8 mouse cellular contexts compared by ENCODE assay signal in the genomic region with DNA sequence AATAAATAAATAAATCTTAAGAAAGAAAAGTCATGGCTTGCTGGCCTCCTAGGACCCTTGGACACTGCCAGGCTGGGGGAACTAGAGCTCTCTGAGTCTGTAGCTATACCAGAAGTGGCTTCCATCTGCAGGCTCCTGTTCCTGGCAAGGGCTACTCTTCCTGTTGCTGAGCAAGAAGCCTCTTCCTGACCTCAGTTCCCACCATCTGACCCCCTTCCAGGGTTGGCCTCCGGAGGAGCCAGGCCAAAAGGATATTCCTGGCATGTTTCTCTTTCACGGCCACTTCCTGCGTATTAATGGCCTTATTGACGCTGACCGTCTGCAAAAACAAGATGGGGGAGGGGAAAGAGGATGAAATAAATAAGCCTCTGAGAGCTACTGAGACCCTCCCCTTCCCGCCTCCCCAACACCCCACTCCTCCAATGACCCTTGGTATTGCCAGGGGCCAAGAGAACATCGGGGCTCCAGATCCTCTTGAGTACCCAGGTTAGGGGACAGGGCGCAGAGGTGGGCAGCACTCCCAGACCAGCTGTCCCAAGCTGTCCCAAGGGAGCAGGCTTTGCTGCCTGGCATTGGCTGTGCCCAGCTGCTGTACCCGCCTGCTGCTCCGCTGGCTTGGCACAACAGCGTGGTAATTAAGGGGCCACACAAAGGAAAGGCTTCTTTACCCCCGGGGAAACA.
DNase-seq lines count a peak whose midpoint lies in the region; ATAC-seq and TF ChIP-seq lines count a peak whose summit lies in the region.

No protein-coding gene starts in this region.

- no peaks in the 10 kb centered on the region for H3K27me3 ChIP-seq in spleen, adult 2 months (ENCODE audit: control insufficient read depth, insufficient read depth, low read length)
- H3K27me3 ChIP-seq in forebrain, embryonic 15.5 days: no peaks in the 10 kb centered on the region
- no peaks in the 10 kb centered on the region for H3K27me3 ChIP-seq in heart, postnatal 0 days (ENCODE audit: control insufficient read depth, insufficient read depth, low read length)
- no peaks in the 10 kb centered on the region for H3K27me3 ChIP-seq in lung, embryonic 15.5 days
- no peaks in the 10 kb centered on the region for H3K27me3 ChIP-seq in stomach, embryonic 16.5 days (ENCODE audit: control insufficient read depth, insufficient read depth, low read length)

- WGBS in spleen, adult 2 months: 53% methylated on average over 12 of the region's 12 CpGs
- WGBS in forebrain, embryonic 15.5 days: 60% methylated on average over 12 of the region's 12 CpGs
- WGBS in heart, postnatal 0 days: 64% methylated on average over 12 of the region's 12 CpGs
- 71% methylated on average over 12 of the region's 12 CpGs for WGBS in lung, embryonic 15.5 days
- WGBS in stomach, embryonic 16.5 days: 78% methylated on average over 12 of the region's 12 CpGs

- H3K9me3 ChIP-seq in forebrain, embryonic 15.5 days: no peaks in the 10 kb centered on the region
- H3K9me3 ChIP-seq in heart, postnatal 0 days (replicated peaks; ENCODE audit: control insufficient read depth, low read length): no peaks in the 10 kb centered on the region
- H3K9me3 ChIP-seq in lung, embryonic 15.5 days: no peaks in the 10 kb centered on the region
- H3K9me3 ChIP-seq in stomach, embryonic 16.5 days (replicated peaks; ENCODE audit: control insufficient read depth, low read length): no peaks in the 10 kb centered on the region

- no peak overlapping the region for H3K9ac ChIP-seq in forebrain, embryonic 15.5 days (replicated peaks)
- H3K9ac ChIP-seq in heart, postnatal 0 days (replicated peaks; ENCODE audit: low read depth, low read length): no peak overlapping the region; the same call in 1 of the 2 replicates
- no peak overlapping the region for H3K9ac ChIP-seq in lung, embryonic 15.5 days
- H3K9ac ChIP-seq in stomach, embryonic 16.5 days (ENCODE audit: low read length): no peak overlapping the region

- H3K4me3 ChIP-seq in spleen, adult 2 months (ENCODE audit: extremely low read depth, insufficient read depth, insufficient read length): no peak overlapping the region
- H3K4me3 ChIP-seq in forebrain, embryonic 15.5 days: no peak overlapping the region
- no peak overlapping the region for H3K4me3 ChIP-seq in heart, postnatal 0 days (ENCODE audit: low read depth, low read length)
- no peak overlapping the region for H3K4me3 ChIP-seq in layer of hippocampus, adult 2 months
- no peak overlapping the region for H3K4me3 ChIP-seq in lung, embryonic 15.5 days
- H3K4me3 ChIP-seq in stomach, embryonic 16.5 days (replicated peaks; ENCODE audit: low read length): no peak overlapping the region

- no peak for TF ChIP-seq EP300 in heart, postnatal 0 days (IDR thresholded peaks at IDR 0.05; ENCODE audit: low read depth)

- peak; percentile 48; the same call in 1 of the 2 replicates for ATAC-seq in forebrain, embryonic 15.5 days (replicated peaks)
- ATAC-seq in heart, postnatal 0 days (ENCODE audit: insufficient read depth, low read depth): peak; percentile 77; the same call in 1 of the 2 replicates
- ATAC-seq in lung, embryonic 15.5 days (ENCODE audit: borderline replicate concordance, extremely low read depth, low FRiP score, low TSS enrichment): peak; percentile 25; the same call in 1 of the 2 replicates
- ATAC-seq in stomach, embryonic 16.5 days (ENCODE audit: insufficient read depth, low FRiP score): peak; percentile 48; the same call in 1 of the 2 replicates

- H3K4me1 ChIP-seq in spleen, adult 2 months (ENCODE audit: control insufficient read depth, insufficient read depth, insufficient read length): no peaks in the 10 kb centered on the region; the same call in 1 of the 2 replicates
- peaks cover 9% of the 10 kb centered on the region; the same call in 1 of the 2 replicates for H3K4me1 ChIP-seq in forebrain, embryonic 15.5 days
- no peaks in the 10 kb centered on the region for H3K4me1 ChIP-seq in heart, postnatal 0 days (ENCODE audit: control insufficient read depth, insufficient read depth)
- no peaks in the 10 kb centered on the region for H3K4me1 ChIP-seq in lung, embryonic 15.5 days
- no peaks in the 10 kb centered on the region for H3K4me1 ChIP-seq in stomach, embryonic 16.5 days (ENCODE audit: control insufficient read depth, insufficient read depth, low read length)

- DNase-seq in spleen, adult 2 months (ENCODE audit: low read depth in 1 of 2, low spot score in 2 of 2): no peak
- DNase-seq in spleen, adult 12 weeks (ENCODE audit: low spot score): no peak
- DNase-seq in heart, postnatal 0 days (ENCODE audit: low spot score): peak; percentile 49
- peak; percentile 33 to 70 for DNase-seq in layer of hippocampus, adult 2 months (ENCODE audit: low spot score in 2 of 2)
- DNase-seq in testis, postnatal 14 days (ENCODE audit: low spot score): no peak

- no peak for TF ChIP-seq POLR2A in spleen, adult 2 months (IDR thresholded peaks at IDR 0.05; ENCODE audit: low read depth, low read length)

- H3K36me3 ChIP-seq in spleen, adult 2 months (ENCODE audit: control insufficient read depth, insufficient read depth, low read length): no peaks in the 10 kb centered on the region
- peaks cover 10% of the 10 kb centered on the region; the same call in 1 of the 2 replicates for H3K36me3 ChIP-seq in forebrain, embryonic 15.5 days
- peaks cover 36% of the 10 kb centered on the region for H3K36me3 ChIP-seq in heart, postnatal 0 days (replicated peaks; ENCODE audit: control insufficient read depth, insufficient read depth, low read length)
- peaks cover 13% of the 10 kb centered on the region for H3K36me3 ChIP-seq in lung, embryonic 15.5 days
- H3K36me3 ChIP-seq in stomach, embryonic 16.5 days (ENCODE audit: control insufficient read depth, insufficient read depth, low read length): no peaks in the 10 kb centered on the region

- no peak for TF ChIP-seq CTCF in spleen, adult 2 months (IDR thresholded peaks at IDR 0.05; ENCODE audit: extremely low read depth, insufficient read depth, insufficient read length, insufficient replicate concordance)
- TF ChIP-seq CTCF in heart, postnatal 0 days (IDR thresholded peaks at IDR 0.05; ENCODE audit: low read depth): no peak
- no peak for TF ChIP-seq CTCF in layer of hippocampus, adult 2 months (conservative IDR thresholded peaks at IDR 0.05)

- no peak overlapping the region for H3K4me2 ChIP-seq in forebrain, embryonic 15.5 days (replicated peaks)
- no peak overlapping the region for H3K4me2 ChIP-seq in heart, postnatal 0 days (ENCODE audit: low read depth, low read length)
- peak overlapping the region; percentile 4; the same call in 1 of the 2 replicates for H3K4me2 ChIP-seq in lung, embryonic 15.5 days
- H3K4me2 ChIP-seq in stomach, embryonic 16.5 days (ENCODE audit: low read depth, low read length): no peak overlapping the region

- H3K27ac ChIP-seq in spleen, adult 2 months (ENCODE audit: insufficient read depth, low read length): peak overlapping the region; percentile 69
- peak overlapping the region; percentile 56 for H3K27ac ChIP-seq in forebrain, embryonic 15.5 days (replicated peaks)
- H3K27ac ChIP-seq in heart, postnatal 0 days (ENCODE audit: low read depth): peak overlapping the region; percentile 74
- H3K27ac ChIP-seq in layer of hippocampus, adult 2 months: peak overlapping the region; percentile 84
- H3K27ac ChIP-seq in lung, embryonic 15.5 days: peak overlapping the region; percentile 77
- H3K27ac ChIP-seq in stomach, embryonic 16.5 days (ENCODE audit: low read length): peak overlapping the region; percentile 12

Comparison
In these comparisons a context has a peak if more than half of its experiments do, and no peak if none do; other contexts are left out.
1. DNase-seq: peak in heart, postnatal 0 days (single experiment) and layer of hippocampus, adult 2 months (2 of 2); none in spleen, adult 2 months (0 of 2), spleen, adult 12 weeks (single experiment) and testis, postnatal 14 days (single experiment).
2. H3K27ac ChIP-seq: peak in every context shown above with its lines; median percentile 84 in layer of hippocampus, adult 2 months; 77 in lung, embryonic 15.5 days; 74 in heart, postnatal 0 days; 69 in spleen, adult 2 months; 56 in forebrain, embryonic 15.5 days; 12 in stomach, embryonic 16.5 days.
3. ATAC-seq: peak in every context shown above with its lines; median percentile 77 in heart, postnatal 0 days; 48 in forebrain, embryonic 15.5 days; 48 in stomach, embryonic 16.5 days; 25 in lung, embryonic 15.5 days.